Mouse (Mus musculus): ENCODE results near the gene Enpp5.

Gene Enpp5

GRCm38 (mm10) chr17:44078631-44079350, at the start of gene Enpp5:
Gene Enpp5 (plus strand): TSS chr17:44078813.
- DNase-seq (ENCODE audit: low read depth, low spot score), result peak; percentile 69

GRCm38 (mm10) chr17:44029616-44030015, 49.0 kb upstream of the Enpp5 start:
- DNase-seq (ENCODE audit: low read depth, low spot score), result no peak

- no peak for DNase-seq (ENCODE audit: low read depth, low spot score)
Measured at GRCm38 (mm10) chr17:44030776-44031587, 47.6 kb upstream of the Enpp5 start.

GRCm38 (mm10) chr17:44035005-44035404, 43.6 kb upstream of the Enpp5 start:
- DNase-seq (ENCODE audit: low read depth, low spot score), result no peak

GRCm38 (mm10) chr17:44038656-44039055, 40.0 kb upstream of the Enpp5 start:
- peak; percentile 41 for DNase-seq (ENCODE audit: low read depth, low spot score)

- DNase-seq (ENCODE audit: low read depth, low spot score), result no peak
Measured at GRCm38 (mm10) chr17:44040449-44040848, 38.2 kb upstream of the Enpp5 start.

GRCm38 (mm10) chr17:44042301-44042700, 36.3 kb upstream of the Enpp5 start:
- no peak for DNase-seq (ENCODE audit: low read depth, low spot score)

GRCm38 (mm10) chr17:44042861-44043260, 35.8 kb upstream of the Enpp5 start:
- DNase-seq (ENCODE audit: low read depth, low spot score), result no peak

- DNase-seq (ENCODE audit: low read depth, low spot score), result no peak
Measured at GRCm38 (mm10) chr17:44053427-44053826, 25.2 kb upstream of the Enpp5 start.

- no peak for DNase-seq (ENCODE audit: low read depth, low spot score)
Measured at GRCm38 (mm10) chr17:44057123-44057522, 21.5 kb upstream of the Enpp5 start.

GRCm38 (mm10) chr17:44058145-44058544, 20.5 kb upstream of the Enpp5 start:
- DNase-seq (ENCODE audit: low read depth, low spot score), result no peak

- no peak for DNase-seq (ENCODE audit: low read depth, low spot score)
Measured at GRCm38 (mm10) chr17:44060781-44061180, 17.8 kb upstream of the Enpp5 start.

GRCm38 (mm10) chr17:44061289-44061890, 17.2 kb upstream of the Enpp5 start:
- DNase-seq (ENCODE audit: low read depth, low spot score), result no peak

GRCm38 (mm10) chr17:44068876-44069275, 9.7 kb upstream of the Enpp5 start:
- no peak for DNase-seq (ENCODE audit: low read depth, low spot score)

GRCm38 (mm10) chr17:44071680-44072079, 6.9 kb upstream of the Enpp5 start:
- DNase-seq (ENCODE audit: low read depth, low spot score), result no peak

- no peak for DNase-seq (ENCODE audit: low read depth, low spot score)
Measured at GRCm38 (mm10) chr17:44075601-44076000, 3.0 kb upstream of the Enpp5 start.

- DNase-seq (ENCODE audit: low read depth, low spot score), result peak; percentile 33
Measured at GRCm38 (mm10) chr17:44076051-44076680, 2.4 kb upstream of the Enpp5 start.

GRCm38 (mm10) chr17:44077146-44077842, 1.3 kb upstream of the Enpp5 start:
- DNase-seq (ENCODE audit: low read depth, low spot score), result no peak

- no peak for DNase-seq (ENCODE audit: low read depth, low spot score)
Measured at GRCm38 (mm10) chr17:44077843-44078160, 811 bp upstream of the Enpp5 start.

- DNase-seq (ENCODE audit: low read depth, low spot score), result no peak
Measured at GRCm38 (mm10) chr17:44083156-44083555, 4.5 kb downstream of the Enpp5 start.

- no peak for DNase-seq (ENCODE audit: low read depth, low spot score)
Measured at GRCm38 (mm10) chr17:44088226-44088625, 9.6 kb downstream of the Enpp5 start.

GRCm38 (mm10) chr17:44090916-44091315, 12.3 kb downstream of the Enpp5 start:
- DNase-seq (ENCODE audit: low read depth, low spot score), result no peak

Measured in forelimb bud, embryonic 11.5 days (tissue).